Mouse (Mus musculus): ENCODE data around the gene Upk1a.

DNA sequence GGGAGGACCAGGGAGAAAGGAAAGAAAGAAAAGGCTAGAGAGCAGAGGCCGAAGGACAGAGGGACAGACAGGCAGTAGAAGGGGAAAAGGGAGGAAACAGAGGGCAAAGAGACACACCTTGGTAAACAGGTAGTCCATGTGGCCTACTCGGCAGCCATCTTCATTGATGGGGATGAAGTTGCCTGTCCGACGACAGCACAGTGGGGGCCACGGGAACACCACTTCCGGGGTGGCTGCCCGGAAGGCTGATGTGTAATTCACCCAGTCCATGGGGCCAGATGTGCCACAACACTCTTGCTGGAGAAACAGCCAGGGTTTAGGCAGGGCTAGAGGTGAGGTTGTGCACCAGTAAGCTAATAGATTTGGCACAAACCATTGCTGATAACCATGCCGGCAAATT is 7.7 kb downstream of the Upk1a start:
- no peak for TF ChIP-seq CTCF (IDR thresholded peaks at IDR 0.05; ENCODE audit: control insufficient read depth, insufficient read depth, insufficient read length)
- TF ChIP-seq USF1 (IDR thresholded peaks at IDR 0.05; ENCODE audit: low read depth): no peak
- no peak for TF ChIP-seq CEBPB (IDR thresholded peaks at IDR 0.05; ENCODE audit: low read depth)
- TF ChIP-seq MAX (IDR thresholded peaks at IDR 0.05): no peak
